Mouse (Mus musculus) right cerebral cortex, postnatal 25 days (tissue): ENCODE measurements around the gene Arid5b.

ENCODE experiments used
- DNase-seq: peaks from one replicate; pipeline ENCODE4 v3.0.0; 2022

Arid5b gene

DNA sequence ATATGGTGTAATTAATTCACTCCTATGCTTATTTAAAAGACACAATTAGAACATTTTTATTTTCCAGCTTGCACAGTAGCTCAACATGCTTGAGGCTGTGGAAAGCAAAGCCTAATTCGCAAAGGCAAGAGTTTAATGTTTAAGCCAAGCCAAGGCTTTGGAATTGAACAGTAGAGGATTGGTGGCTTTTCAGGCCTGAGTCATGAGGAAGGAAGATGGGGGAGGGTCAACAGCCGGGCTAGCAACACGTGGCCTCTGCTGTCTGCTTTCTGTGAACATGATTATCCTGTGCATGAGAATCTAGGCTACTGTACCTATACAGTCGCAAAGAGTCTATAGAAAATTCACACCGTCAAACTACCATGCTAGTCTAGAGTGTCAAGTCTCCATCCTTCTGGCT is 9.9 kb downstream of the Arid5b start:
- DNase-seq: no peak

DNA sequence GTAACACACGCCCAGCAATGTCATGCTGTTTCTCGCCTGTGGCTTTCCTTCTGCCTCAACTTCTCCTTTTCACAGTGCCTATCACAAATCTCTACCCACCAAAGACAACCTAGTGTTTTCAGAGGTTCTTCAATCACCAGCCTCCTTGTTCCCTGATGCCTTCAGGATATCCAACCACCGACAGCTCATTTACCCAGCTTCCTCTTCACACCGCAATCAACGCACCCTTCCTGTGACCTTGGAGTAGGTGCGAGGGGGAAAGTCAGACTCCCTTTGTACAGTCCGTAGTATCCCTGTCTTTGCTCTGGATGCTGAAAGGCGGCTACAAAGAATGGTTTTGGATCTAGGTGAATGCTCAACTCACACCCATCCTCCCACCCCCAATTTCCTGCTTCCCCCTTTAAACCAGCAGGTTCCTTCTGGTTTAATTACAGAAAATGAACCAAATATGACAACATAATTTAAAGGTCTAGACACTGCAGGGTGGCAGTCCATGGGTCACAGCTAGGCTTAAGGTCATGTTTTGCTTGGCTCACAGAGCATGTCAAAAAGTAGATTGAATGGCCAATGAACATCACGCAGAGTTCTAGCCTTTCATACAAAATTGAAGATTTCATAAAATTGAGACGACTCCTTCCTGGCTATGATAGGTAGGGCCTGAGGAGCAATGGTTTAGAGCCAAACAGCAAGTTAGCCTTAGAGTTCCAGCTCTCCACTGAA is 14.4 kb downstream of the Arid5b start:
- DNase-seq: no peak

DNA sequence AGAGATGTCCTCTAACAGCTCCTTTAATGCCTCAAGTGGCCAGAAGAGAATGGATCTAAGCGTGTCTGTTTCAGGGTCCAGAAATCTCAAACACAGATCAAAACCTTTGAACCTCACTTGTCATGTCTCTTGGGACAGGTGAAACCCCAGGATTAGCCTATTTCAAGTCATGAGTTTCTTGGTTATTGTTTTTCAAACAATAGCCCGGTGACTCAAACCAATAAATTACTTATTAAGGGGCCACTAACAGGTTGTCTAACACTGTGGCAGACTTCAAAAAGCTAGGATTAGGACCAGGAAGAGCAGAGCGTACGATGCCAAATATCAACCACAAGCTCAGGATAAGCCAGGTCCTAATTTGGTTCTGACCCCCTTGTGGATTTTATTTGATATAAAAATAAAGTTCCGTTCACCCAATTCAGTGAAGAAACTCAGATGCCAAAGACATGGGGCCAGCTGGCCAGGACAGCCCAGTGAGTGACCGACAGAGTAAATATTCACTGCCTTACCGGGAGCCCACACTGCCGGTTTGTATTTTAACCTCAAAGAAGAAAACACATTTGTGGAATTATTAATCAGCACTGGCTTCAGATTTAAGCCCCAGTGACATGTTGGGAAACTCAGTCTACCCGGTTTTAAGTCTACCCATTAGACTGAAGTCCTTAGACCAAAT is 15.1 kb downstream of the Arid5b start:
- no peak for DNase-seq

DNA sequence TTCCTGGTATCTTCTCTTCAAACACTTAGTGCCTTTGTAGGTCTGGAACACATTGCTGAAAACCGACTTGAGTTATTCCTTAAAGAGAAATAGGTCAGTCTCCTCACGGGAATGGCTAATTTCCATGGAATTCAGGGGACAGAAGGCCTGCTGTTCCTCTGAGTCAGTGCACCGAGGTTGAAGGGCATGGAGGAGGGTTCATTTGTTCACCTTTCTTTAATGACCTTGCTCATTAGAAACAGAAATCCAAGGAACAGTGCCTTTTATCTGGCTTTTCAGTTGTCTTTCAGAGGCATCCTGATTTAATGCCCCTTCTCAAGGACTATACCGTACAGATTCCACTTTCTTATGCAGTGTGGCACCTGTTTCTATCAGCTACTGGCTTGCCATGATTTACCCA is 18.9 kb downstream of the Arid5b start:
- no peak for DNase-seq

DNA sequence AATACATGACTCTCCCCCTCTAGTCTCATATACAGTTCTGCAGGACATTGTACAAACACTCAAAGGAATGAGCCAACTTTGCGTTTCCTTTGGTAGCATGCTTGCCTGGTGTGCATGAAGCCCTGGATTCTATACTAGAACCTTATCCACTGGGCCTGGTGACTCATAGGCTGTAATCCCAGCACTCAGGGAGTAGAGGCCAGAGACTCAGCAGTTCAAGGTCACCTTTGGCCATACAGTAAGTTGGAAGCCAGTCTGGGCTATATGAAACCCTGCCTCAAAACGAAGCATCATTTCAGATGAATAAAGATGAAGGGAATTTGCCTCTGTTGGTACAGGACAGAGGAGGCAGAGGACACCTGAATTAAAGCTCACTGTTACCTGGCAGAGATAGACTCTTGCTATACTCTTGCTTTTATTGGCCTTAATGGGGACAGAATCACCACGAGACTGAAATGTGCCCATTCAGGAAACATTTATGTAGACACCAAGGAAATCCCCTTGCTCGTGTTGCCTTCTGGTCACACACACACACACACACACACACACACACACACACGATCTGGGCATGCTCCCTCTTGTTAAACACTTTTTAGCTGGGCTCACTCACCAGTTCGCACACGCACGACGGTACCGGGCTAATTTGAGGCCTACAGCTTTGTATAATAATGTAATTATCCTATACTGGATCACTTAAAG is 21.0 kb downstream of the Arid5b start:
- no peak for DNase-seq

DNA sequence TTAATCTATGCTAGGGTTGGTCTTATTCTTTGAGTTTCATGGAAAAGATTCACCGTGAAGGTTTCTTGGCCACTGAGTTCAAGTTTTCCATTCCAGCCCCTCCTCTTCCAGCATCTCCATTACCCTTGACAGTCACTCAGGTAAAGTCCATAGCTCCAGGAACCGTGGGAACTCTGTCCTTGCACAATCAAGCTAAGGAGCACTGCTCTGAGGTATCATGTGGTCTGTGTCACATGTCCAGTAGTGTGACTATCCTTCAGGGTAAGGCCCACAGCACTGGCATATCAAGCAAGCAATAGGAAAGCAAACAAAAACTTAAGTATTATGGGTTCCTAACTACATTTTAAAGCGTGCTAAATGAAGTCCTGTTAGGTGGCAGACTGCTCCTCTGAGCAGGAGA is 22.4 kb downstream of the Arid5b start:
- DNase-seq: no peak

DNA sequence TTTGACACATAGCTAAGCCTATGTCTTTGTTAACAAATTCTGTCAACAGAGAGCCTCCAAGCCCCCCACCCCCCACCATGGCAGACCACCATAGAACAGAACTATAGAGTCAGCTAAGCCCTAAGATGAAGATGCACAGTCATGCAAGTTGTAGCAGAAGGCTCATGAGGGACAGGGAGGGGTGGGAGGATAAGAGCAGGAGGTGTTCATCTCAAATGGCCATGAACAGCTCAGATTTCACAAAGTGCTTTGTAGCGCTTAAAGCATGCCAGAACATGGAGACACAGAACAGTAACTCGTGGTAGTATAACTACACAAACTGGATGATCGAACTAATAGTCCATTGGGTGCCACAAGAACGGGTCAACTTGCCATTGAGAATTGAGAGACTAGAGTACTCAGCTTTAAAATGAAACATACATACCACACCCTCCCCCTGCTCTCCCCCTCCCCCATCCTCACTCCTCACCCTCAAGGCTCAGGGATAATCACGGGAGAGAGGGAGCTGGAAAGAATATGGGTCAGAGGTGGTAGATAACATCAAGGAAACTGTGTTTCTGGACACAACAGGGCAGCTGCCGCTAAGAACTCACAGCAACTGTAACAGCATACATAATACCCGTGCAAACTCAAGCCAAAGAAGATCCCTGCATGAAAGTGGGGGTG is 25.0 kb downstream of the Arid5b start:
- DNase-seq: no peak

DNA sequence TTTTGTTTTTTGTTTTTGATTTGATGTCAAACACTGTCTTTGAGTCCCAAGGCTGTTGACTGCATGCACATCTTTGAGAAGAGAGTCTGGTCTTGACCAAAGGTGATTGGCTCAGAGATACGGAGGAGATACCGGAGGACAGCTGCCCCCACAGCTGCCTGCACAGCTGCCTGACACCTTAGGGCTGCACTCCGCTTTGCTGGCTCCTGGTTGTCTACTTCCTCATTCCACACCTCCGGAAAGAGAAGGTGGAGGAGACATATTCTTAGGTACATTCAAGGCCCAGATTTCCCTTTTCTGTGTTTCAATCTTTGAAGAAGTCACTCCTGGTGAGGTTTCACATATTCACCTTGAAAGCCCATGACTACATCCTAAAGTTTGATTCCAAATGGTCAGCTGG is 25.9 kb downstream of the Arid5b start:
- no peak for DNase-seq

DNA sequence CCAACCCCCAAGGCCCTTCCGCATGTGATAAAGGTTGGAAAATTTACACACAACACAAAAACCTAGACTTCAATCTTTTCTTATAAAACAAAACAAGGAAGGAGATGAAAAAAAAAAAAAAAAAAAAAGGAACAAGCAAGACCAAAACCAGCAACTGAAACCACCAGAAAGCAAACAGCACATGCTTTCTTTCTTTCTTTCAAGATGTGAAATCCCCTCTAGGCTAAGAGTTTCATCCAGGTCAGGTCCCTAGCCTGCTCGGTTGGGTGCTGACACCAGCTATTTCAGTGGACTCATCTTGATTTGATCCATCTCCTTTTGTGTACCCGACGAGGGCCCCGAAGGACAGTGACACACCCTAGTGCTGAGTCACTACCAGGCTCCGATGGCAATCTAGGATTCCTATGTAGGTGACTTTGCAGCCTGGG is 29.2 kb downstream of the Arid5b start:
- no peak for DNase-seq

DNA sequence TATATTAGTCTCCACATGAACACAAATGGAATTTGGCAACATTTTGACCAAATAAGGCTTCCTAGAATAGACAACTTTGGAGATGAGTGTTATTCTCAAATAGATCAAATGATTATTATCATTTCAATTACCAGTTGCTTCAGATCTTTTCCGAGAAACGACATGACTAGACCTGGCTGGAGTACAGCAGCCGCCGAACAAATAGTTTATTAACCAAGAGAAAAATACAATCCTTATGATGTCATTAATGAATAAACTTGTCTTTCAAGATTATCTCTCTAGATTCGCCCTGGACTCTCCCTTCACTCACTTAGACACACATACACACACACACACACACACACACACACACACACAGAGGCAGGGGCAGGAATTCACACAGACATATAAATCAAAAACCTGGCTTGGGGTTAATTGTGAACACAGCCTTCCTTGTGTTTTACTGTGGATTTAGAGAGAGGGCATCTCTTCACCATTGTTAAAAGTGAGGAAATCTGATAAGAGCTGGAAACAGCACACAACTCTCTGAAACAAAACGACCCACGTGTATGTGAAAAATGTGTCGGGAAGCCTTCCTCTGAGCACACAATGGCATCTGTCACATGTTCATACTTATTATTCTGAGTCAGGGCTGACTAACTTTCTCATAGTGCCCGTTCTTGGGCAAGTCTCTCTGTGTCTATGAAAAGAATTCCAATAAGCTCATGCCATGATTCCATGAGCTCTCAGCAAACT is 30.1 kb downstream of the Arid5b start:
- DNase-seq: no peak

DNA sequence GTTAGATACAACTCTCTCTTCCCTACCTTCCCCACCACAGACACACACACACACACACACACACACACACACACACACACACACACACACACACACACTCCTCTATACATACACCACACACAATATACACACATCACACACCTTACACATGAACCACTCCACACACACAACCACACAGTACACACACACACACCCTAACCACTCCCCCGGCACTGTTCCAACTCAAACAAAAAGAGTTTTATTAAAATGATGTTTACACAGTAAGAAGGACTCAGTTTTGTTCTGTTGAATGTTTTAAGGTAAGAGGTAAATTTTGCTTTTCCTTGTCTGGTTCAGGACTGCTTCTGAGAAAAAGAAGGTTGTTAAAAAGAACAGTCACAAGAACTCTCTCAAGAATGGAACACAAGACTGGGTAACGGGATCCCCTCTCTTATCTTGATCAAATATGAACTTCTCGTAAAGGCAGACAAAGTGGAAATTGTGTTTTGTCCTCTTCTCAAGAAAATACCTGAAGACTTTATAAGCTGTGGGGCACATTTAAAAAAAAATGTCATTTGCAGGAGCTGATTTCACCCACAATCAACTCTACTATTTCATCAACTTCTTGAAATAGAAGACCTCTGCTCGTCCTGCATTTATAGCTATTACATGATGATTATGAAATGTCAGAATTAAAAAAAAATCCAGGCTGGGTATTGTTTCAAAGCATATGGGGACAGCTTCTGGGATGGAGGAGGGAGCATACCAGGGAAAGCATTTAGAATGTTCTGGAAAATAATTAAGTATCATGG is 30.9 kb downstream of the Arid5b start:
- no peak for DNase-seq

DNA sequence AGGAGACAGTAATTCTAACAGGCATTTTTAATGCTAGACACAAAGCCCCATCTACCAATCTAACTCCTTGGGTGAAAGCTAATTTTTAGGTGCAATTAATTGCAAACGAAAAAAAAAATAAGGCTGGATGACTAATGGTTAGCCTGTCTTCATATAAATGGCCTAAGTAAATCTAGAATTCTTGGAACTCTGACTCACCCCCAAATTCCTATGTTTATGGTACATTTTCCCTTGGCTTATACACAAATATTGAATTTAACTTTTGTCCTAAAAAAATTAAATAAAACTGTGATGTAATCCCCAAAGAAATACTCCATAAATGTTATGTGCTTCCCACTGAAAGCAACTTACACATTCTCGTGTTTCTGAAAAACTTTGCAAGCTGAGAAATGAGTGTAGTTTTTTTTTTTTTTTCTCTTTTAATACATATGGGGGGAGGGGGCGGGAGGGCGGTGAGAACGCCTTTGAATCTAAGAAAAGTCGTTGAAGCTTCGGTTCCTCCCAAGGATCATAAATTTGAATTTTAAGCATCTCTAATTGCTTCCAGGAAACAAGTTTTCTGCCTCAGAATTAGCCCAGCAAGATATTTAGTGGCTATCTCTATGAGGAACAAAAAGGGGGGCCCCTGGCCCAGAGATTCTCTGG is 31.8 kb downstream of the Arid5b start:
- DNase-seq: no peak

DNA sequence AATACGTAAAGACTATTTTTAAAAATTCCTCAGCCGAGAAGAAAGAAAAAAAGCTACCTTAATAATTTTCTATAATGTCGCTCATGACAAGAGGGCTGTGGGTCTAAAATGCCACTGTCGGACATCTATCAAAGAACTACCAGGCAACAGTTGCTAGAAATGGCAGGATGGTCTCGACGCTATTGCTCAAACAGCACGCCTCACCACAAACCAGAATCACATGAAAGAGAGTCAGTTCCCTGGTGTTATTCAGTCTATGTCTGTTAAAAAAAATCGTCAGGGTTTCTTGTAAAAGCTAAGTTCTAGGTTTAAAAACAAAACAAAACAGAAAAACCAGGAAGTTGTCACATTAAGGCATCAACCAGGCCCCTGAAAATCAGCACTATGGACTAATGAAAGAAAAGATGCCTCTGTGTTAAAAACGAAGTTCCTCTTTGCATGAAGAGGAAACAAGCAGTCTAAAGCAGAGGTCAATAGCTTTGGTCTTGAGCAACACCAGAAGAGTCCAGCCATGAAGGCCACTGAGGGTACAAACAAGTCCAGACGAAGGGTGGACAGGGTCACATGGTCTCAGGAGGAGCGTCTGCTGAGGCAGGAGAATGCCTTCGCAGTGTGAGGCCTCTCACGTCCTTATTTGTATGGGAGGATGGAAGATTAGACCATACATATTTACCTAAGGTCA is 37.6 kb downstream of the Arid5b start:
- DNase-seq: no peak

DNA sequence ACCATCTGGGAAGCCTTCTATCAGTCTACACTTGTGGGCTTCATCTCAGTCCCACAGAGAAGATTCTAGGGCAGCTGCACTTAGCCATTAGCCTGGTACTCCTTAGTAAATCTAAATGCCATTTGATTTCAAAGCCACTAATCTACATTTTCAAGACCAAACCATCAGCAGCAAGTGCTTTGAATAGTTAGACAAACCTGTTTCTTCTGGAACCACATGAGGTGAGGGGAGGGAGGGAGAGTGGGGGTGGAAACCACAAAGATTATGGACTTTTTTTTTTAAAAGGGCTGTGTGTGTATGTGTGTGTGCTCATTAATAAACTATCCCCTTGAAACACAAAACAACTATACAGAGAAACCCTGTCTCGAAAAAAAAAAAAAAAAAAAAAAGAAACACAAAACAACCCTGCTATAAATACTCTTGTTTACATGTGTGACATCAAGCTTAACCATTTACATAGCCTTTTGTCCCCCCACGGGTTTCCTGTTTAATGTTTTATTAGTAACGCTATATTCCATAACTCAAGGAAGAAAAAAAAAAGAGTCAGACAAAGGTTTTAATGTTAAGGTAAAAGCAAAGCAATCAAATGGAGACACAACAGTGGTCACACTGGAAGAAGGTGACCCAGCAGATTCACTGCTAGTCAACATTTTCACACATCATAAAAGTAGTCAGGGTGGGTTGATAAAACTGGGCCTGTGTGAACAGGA is 38.3 kb downstream of the Arid5b start:
- no peak for DNase-seq

DNA sequence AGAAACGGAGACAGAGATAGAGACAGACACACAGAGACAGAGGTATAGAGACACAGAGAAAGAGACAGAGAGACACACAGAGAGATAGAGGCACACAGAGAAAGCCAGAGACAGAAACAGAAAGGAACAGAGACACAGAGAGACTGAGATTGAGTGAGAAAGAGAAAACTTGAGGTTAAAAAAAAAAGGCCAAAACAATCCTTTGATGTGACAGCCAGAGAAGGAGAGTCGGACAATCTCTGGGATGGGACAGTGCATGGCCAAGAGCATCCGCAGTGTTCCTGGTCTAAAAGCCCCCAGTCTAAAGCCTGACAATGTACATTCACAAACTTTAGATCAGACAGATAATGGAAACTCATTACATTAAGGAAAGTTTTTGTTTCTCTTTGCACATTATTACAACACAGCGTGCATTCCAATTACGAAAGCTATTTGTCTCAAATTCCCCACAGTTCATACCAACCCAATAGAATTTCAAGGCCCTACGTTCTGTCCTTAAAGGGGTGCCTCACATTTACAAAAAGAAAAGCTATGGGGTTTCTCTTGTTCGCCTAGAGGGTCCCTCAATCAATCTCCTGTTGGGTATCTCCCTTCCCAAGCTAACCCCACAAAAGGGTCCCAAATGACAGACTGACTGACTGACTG is 39.0 kb downstream of the Arid5b start:
- DNase-seq: no peak

DNA sequence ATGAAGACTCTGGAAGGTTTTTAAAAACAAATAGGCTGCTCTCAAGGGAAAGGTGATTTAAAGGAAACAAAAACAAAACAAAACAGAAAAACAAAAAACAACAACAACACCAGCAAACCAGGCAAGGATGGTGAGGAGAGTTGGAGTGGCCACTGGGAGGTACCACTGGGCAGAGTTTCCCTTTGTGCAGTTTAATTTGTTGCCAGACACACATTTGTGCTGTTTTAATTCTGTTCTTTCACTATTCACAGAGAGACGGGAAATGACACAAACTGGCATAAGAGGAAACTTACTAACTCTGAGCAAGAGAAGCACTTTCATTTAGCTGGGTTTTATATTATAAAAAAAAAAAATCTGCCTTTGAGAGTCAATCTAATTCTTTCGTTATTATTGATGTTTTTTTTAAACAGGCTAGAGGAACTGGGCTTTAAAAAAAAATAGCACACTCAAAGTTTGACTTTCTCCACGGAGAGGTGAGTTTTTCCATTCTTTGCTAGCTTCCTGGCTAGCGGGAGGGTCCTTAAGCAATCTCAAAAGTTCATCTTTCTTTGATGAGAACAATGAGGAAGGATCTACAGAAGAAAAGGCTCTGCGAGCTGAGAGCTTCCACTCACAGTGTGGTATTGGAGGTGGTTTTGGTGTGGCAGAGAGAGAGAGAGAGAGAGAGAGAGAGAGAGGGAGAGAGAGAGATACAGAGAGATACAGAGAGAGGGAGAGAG is 39.7 kb downstream of the Arid5b start:
- DNase-seq: no peak

DNA sequence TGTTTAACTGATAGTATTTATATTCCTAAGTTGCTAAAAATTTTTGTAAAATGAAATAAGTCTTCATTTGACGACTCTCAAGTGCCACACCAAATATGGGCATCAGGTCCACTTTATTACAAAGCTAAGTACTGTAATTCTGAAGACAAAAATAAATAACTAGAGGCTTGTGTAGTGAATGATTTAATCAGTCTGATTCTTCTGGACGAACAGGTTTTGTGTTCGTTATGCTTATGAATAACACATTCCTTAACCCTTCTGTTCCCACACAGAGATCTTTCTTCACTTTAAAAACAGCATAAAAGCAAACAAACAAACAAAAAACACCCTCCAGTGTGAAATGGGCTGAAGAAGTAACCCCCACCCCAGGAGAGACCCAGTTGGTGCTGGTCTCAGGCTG is 40.4 kb downstream of the Arid5b start:
- DNase-seq: no peak

DNA sequence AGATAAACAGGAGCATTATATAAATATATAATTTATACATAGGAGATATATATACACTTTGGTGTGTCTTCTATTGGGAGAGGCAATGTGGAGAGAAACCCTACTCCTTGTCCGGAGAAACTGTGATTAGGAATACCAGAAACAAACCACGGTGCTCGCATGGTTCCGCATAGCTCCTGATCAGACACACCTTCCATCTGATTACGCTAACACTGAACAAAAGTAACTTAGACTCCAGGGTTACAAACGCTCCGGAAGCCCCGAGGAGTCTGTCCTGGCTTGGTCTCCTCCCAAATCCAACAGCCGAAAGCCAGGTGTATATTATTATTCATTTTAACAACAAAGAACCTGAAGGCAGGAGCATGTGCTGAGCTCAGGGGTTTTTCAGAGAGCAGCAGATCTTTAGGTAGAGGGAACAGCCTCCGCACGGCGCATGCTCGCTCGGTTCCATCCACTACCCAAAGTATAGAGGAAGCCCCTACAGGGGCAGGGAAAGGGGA is 41.5 kb downstream of the Arid5b start:
- DNase-seq: no peak
